30 mouse cellular contexts compared by ENCODE assay signal in the genomic region with DNA sequence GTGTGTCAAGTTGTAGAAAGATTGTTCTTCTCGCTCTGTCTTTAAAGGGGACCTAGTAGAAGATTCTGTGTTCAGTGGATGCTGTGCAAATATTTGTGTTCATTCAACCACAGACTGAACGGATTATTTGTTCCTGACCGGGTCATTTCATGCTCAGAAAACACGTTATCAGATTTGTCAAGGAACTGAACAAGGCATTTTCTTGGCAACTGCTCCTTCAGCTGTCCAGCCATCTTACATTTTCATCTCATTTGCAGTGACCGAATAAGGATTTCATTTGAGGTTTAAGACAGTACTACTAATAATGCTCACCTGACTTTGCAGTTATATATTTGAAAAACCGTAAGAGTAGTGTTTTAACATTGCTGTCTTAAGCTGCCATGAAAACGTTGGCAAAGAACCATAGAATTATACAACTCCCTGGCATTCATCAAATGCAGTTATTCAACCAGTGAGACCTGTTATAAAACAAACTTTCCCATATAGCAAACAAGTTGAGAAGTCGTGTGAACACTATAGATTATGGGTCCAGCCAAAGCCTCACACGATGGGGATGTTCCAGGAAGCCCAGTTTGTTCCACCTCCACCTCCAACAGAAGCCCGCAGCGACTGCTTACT. TPM values are rescaled to one million over a fixed set of nuclear protein-coding genes. Genes with fewer than 3 reads are reported as not detected.
A peak's percentile ranks its signal among the peaks of the same experiment; 100 is the strongest.
DNase-seq lines count a peak whose midpoint lies in the region; ATAC-seq lines count a peak whose summit lies in the region.
"Had no signal": no experiment of that assay in that cellular context is flagged by ENCODE, and none has a peak within 500 bp of the region (broad histone marks: within the 10 kb centered on the region; RNA-seq: fewer than 3 reads in every experiment).

No protein-coding gene starts in this region.

- WGBS in embryonic facial prominence, embryonic 14.5 days = 67% methylated on average over 11 of the region's 11 CpGs
- 86% methylated on average over 11 of the region's 11 CpGs for WGBS in embryonic facial prominence, embryonic 10.5 days
- 55% methylated on average over 11 of the region's 11 CpGs for WGBS in kidney, embryonic 15.5 days
- 31% methylated on average over 11 of the region's 11 CpGs for WGBS in lung, embryonic 16.5 days

- H3K9me3 ChIP-seq in embryonic facial prominence, embryonic 14.5 days (ENCODE audit: control insufficient read depth, low read length) = 0 out of 2 replicates have a peak, but pooled peaks cover 5% of the 10 kb centered on the region
- no peaks in the 10 kb centered on the region for H3K9me3 ChIP-seq in embryonic facial prominence, embryonic 10.5 days
- no peaks in the 10 kb centered on the region for H3K9me3 ChIP-seq in kidney, embryonic 15.5 days (replicated peaks)
- no peaks in the 10 kb centered on the region for H3K9me3 ChIP-seq in lung, embryonic 16.5 days (ENCODE audit: control insufficient read depth, low read length)
- H3K9me3 ChIP-seq: forebrain, embryonic 10.5 days; liver, embryonic 13.5 days; midbrain, embryonic 12.5 days; neural tube, embryonic 12.5 days had no signal

- H3K9ac ChIP-seq in embryonic facial prominence, embryonic 14.5 days (ENCODE audit: low read depth, low read length) = no peak overlapping the region
- no peak overlapping the region for H3K9ac ChIP-seq in kidney, embryonic 15.5 days
- H3K9ac ChIP-seq in lung, embryonic 16.5 days (ENCODE audit: low read length) = no peak overlapping the region
- H3K9ac ChIP-seq: forebrain, postnatal 0 days; liver, embryonic 13.5 days; midbrain, embryonic 12.5 days; neural tube, embryonic 12.5 days had no signal

- ATAC-seq in embryonic facial prominence, embryonic 14.5 days (ENCODE audit: low read depth) = peak; percentile 37; the same call in 1 of the 2 replicates
- ATAC-seq in kidney, embryonic 15.5 days (replicated peaks; ENCODE audit: low FRiP score) = no peak
- ATAC-seq in lung, embryonic 16.5 days (ENCODE audit: low read depth) = 0 out of 2 replicates have a peak, but pooled peaks have one; percentile 36
- ATAC-seq: forebrain, postnatal 0 days; intestine, postnatal 0 days had no signal

- no peaks in the 10 kb centered on the region for H3K36me3 ChIP-seq in embryonic facial prominence, embryonic 14.5 days (ENCODE audit: control insufficient read depth, insufficient read depth, low read length)
- no peaks in the 10 kb centered on the region for H3K36me3 ChIP-seq in embryonic facial prominence, embryonic 10.5 days (replicated peaks)
- H3K36me3 ChIP-seq in kidney, embryonic 15.5 days = no peaks in the 10 kb centered on the region
- H3K36me3 ChIP-seq in lung, embryonic 16.5 days (ENCODE audit: control insufficient read depth, insufficient read depth, low read length) = no peaks in the 10 kb centered on the region
- H3K36me3 ChIP-seq: forebrain, embryonic 10.5 days; liver, embryonic 13.5 days; midbrain, embryonic 12.5 days; neural tube, embryonic 12.5 days had no signal

- H3K4me3 ChIP-seq in embryonic facial prominence, embryonic 14.5 days (ENCODE audit: low read depth, low read length) = no peak overlapping the region
- H3K4me3 ChIP-seq in embryonic facial prominence, embryonic 10.5 days = no peak overlapping the region
- no peak overlapping the region for H3K4me3 ChIP-seq in kidney, embryonic 15.5 days (replicated peaks)
- H3K4me3 ChIP-seq in lung, embryonic 16.5 days (ENCODE audit: low read length) = no peak overlapping the region
- H3K4me3 ChIP-seq: forebrain, embryonic 10.5 days; gastrocnemius, adult 2 months; layer of hippocampus, adult 2 months; liver, embryonic 13.5 days; midbrain, embryonic 12.5 days; neural tube, embryonic 12.5 days had no signal

- H3K27me3 ChIP-seq in embryonic facial prominence, embryonic 14.5 days (replicated peaks; ENCODE audit: control insufficient read depth, insufficient read depth, low read length) = no peaks in the 10 kb centered on the region
- H3K27me3 ChIP-seq in embryonic facial prominence, embryonic 10.5 days (replicated peaks; ENCODE audit: low read depth, poor library complexity, severe bottlenecking) = no peaks in the 10 kb centered on the region
- no peaks in the 10 kb centered on the region for H3K27me3 ChIP-seq in kidney, embryonic 15.5 days
- H3K27me3 ChIP-seq in lung, embryonic 16.5 days (ENCODE audit: control insufficient read depth, insufficient read depth, low read depth, low read length) = no peaks in the 10 kb centered on the region
- H3K27me3 ChIP-seq: liver, embryonic 13.5 days; midbrain, embryonic 12.5 days; neural tube, embryonic 12.5 days had no signal

- no peak overlapping the region for H3K27ac ChIP-seq in embryonic facial prominence, embryonic 14.5 days (replicated peaks; ENCODE audit: low read depth, low read length)
- H3K27ac ChIP-seq in embryonic facial prominence, embryonic 10.5 days (replicated peaks) = no peak overlapping the region
- H3K27ac ChIP-seq in kidney, embryonic 15.5 days = peak overlapping the region; percentile 56
- H3K27ac ChIP-seq in lung, embryonic 16.5 days (ENCODE audit: low read length) = peak overlapping the region; percentile 17; the same call in 1 of the 2 replicates
- H3K27ac ChIP-seq: forebrain, embryonic 10.5 days; gastrocnemius, adult 2 months; layer of hippocampus, adult 2 months; liver, embryonic 13.5 days; midbrain, embryonic 12.5 days; neural tube, embryonic 12.5 days had no signal

- H3K4me2 ChIP-seq in embryonic facial prominence, embryonic 14.5 days (ENCODE audit: low read depth, low read length) = no peak overlapping the region
- no peak overlapping the region for H3K4me2 ChIP-seq in kidney, embryonic 15.5 days
- no peak overlapping the region for H3K4me2 ChIP-seq in lung, embryonic 16.5 days (ENCODE audit: low read depth, low read length)
- H3K4me2 ChIP-seq: heart, embryonic 11.5 days; liver, embryonic 13.5 days; midbrain, embryonic 12.5 days; neural tube, embryonic 12.5 days had no signal

- peak; percentile 59 for DNase-seq in embryonic facial prominence, embryonic 14.5 days (ENCODE audit: low spot score)
- no peak for DNase-seq in embryonic facial prominence, embryonic 10.5 days (ENCODE audit: low spot score)
- DNase-seq in kidney, postnatal 36 days = no peak
- DNase-seq in lung, postnatal 25 days (ENCODE audit: low spot score) = no peak
- peak; percentile 20 for DNase-seq in Muller cell, postnatal 12 days (ENCODE audit: inconsistent ontology term)
- DNase-seq in gastrocnemius, adult 18-20 months (ENCODE audit: low spot score) = no peak
- DNase-seq: adrenal gland, postnatal 10 days; cerebellum, adult 2 months; cerebellum, postnatal 36 days; embryo, embryonic 11 days; forebrain, postnatal 0 days; gastrocnemius, adult 2 months; kidney, postnatal 14 days; layer of hippocampus, postnatal 36 days; liver, embryonic 13.5 days; thymus, postnatal 14 days had no signal

- no peaks in the 10 kb centered on the region for H3K4me1 ChIP-seq in embryonic facial prominence, embryonic 14.5 days (ENCODE audit: control insufficient read depth, insufficient read depth, low read length)
- H3K4me1 ChIP-seq in embryonic facial prominence, embryonic 10.5 days = no peaks in the 10 kb centered on the region
- peaks cover 13% of the 10 kb centered on the region for H3K4me1 ChIP-seq in kidney, embryonic 15.5 days
- 0 out of 2 replicates have a peak, but pooled peaks cover 4% of the 10 kb centered on the region for H3K4me1 ChIP-seq in lung, embryonic 16.5 days (replicated peaks; ENCODE audit: control insufficient read depth, insufficient read depth, low read length)
- H3K4me1 ChIP-seq: forebrain, embryonic 10.5 days; liver, embryonic 13.5 days; midbrain, embryonic 12.5 days; neural tube, embryonic 12.5 days had no signal

RNA-seq across cellular contexts. Expression of a gene that starts 19.1 kb away (rescaled TPM):
- polyA plus RNA-seq in embryonic facial prominence, embryonic 14.5 days (2014; fragmentation: Nextera tagmentation; extraction: Ambion mirVana) = 4.8 and 5.2 TPM in 2 replicates
- polyA plus RNA-seq in embryonic facial prominence, embryonic 10.5 days (2016; fragmentation: Nextera tagmentation; extraction: Ambion mirVana) = not detected in 2 replicates
- 0.74 and 0.91 TPM in 2 replicates for polyA plus RNA-seq in kidney, embryonic 15.5 days (2015; fragmentation: Nextera tagmentation; extraction: Ambion mirVana)
- polyA plus RNA-seq in lung, embryonic 16.5 days (2015; fragmentation: Nextera tagmentation; extraction: Ambion mirVana) = 0.50 and 1.5 TPM in 2 replicates
- total RNA-seq in gastrocnemius, adult 18-20 months (2021) = under 1 TPM; 0.40 to 0.46 TPM
- polyA plus RNA-seq: cerebellum, adult 2 months; forebrain, embryonic 10.5 days; heart, embryonic 11.5 days; heart, postnatal 0 days; limb, embryonic 11.5 days; neural tube, embryonic 12.5 days; spleen, adult 2 months had no signal

RNA-seq across cellular contexts. Expression of a gene that starts 24.1 kb away (rescaled TPM):
- 24.2 and 25.6 TPM in 2 replicates for polyA plus RNA-seq in embryonic facial prominence, embryonic 14.5 days (2014; fragmentation: Nextera tagmentation; extraction: Ambion mirVana)
- polyA plus RNA-seq in embryonic facial prominence, embryonic 10.5 days (2016; fragmentation: Nextera tagmentation; extraction: Ambion mirVana) = not detected in 2 replicates
- polyA plus RNA-seq in kidney, embryonic 15.5 days (2015; fragmentation: Nextera tagmentation; extraction: Ambion mirVana) = 43.5 and 86.9 TPM in 2 replicates
- polyA plus RNA-seq in lung, embryonic 16.5 days (2015; fragmentation: Nextera tagmentation; extraction: Ambion mirVana) = 1,307 and 1,323 TPM in 2 replicates
- total RNA-seq in gastrocnemius, adult 18-20 months (2021) = 10 to 100 TPM; 18.0 to 28.7 TPM

RNA-seq across cellular contexts. Expression of a gene that starts 43.0 kb away (rescaled TPM):
- 0.21 TPM in 1 of 2 replicates, not detected in the other for polyA plus RNA-seq in embryonic facial prominence, embryonic 14.5 days (2014; fragmentation: Nextera tagmentation; extraction: Ambion mirVana)
- polyA plus RNA-seq in embryonic facial prominence, embryonic 10.5 days (2016; fragmentation: Nextera tagmentation; extraction: Ambion mirVana) = not detected in 2 replicates
- 0.09 and 0.19 TPM in 2 replicates for polyA plus RNA-seq in kidney, embryonic 15.5 days (2015; fragmentation: Nextera tagmentation; extraction: Ambion mirVana)
- polyA plus RNA-seq in lung, embryonic 16.5 days (2015; fragmentation: Nextera tagmentation; extraction: Ambion mirVana) = 0.15 TPM in 1 of 2 replicates, not detected in the other
- not detected for total RNA-seq in gastrocnemius, adult 18-20 months (2021)
- total RNA-seq: adrenal gland, postnatal 10 days; forebrain, postnatal 0 days; gastrocnemius, adult 2 months; gastrocnemius, postnatal 4 days; layer of hippocampus, adult 2 months; layer of hippocampus, postnatal 36 days; left cerebral cortex, postnatal 10 days had no signal
- polyA plus RNA-seq: cerebellum, adult 2 months; forebrain, embryonic 10.5 days; forebrain, postnatal 0 days; heart, embryonic 11.5 days; heart, postnatal 0 days; hindbrain, embryonic 11.5 days; limb, embryonic 11.5 days; liver, embryonic 13.5 days; midbrain, embryonic 12.5 days; neural tube, embryonic 12.5 days; spleen, adult 2 months had no signal

Comparison
In these comparisons a context has a peak if more than half of its experiments do, and no peak if none do; other contexts are left out.
1. DNase-seq: peak in embryonic facial prominence, embryonic 14.5 days (single experiment) and Muller cell, postnatal 12 days (single experiment); none in embryonic facial prominence, embryonic 10.5 days (single experiment), kidney, postnatal 36 days (0 of 2), lung, postnatal 25 days (single experiment) and gastrocnemius, adult 18-20 months (single experiment).
2. RNA of a gene that starts 24.1 kb away (polyA plus RNA-seq): 1,307 to 1,323 TPM in lung, embryonic 16.5 days, 43.5 to 86.9 TPM in kidney, embryonic 15.5 days and 24.2 to 25.6 TPM in embryonic facial prominence, embryonic 14.5 days; not detected in embryonic facial prominence, embryonic 10.5 days; every median in the first group is over 10 times any median in the second.
3. H3K27ac ChIP-seq: peak in kidney, embryonic 15.5 days (single experiment) and lung, embryonic 16.5 days (single experiment); none in embryonic facial prominence, embryonic 14.5 days (single experiment) and embryonic facial prominence, embryonic 10.5 days (single experiment).